ENCODE assay signal across 8 mouse cellular contexts in genomic region chr10:70245559-70245945, GRCm38 (mm10). TPM values are rescaled to one million over a fixed set of nuclear protein-coding genes. Genes with fewer than 3 reads are reported as not detected.
DNase-seq lines count a peak whose midpoint lies in the region; ATAC-seq and TF ChIP-seq lines count a peak whose summit lies in the region.

No protein-coding gene starts in this region.

- no peak for TF ChIP-seq POLR2A in testis, adult 2 months (IDR thresholded peaks at IDR 0.05; ENCODE audit: control insufficient read depth, low read depth, low read length)

- WGBS in hindbrain, embryonic 11.5 days, result under 1% methylated on average over 16 of the region's 16 CpGs
- under 1% methylated on average over 16 of the region's 16 CpGs for WGBS in midbrain, embryonic 11.5 days

- no peaks in the 10 kb centered on the region for H3K36me3 ChIP-seq in testis, adult 2 months (ENCODE audit: control insufficient read depth, insufficient read depth, low read length)
- H3K36me3 ChIP-seq in hindbrain, embryonic 11.5 days (ENCODE audit: control insufficient read depth, insufficient read depth, low read length), result no peaks in the 10 kb centered on the region
- H3K36me3 ChIP-seq in midbrain, embryonic 11.5 days (ENCODE audit: control insufficient read depth, insufficient read depth, low read length), result no peaks in the 10 kb centered on the region

- ATAC-seq in hindbrain, embryonic 11.5 days (ENCODE audit: low FRiP score), result no peak
- ATAC-seq in midbrain, embryonic 11.5 days (ENCODE audit: low FRiP score), result peak; percentile 65

- peak overlapping the region; percentile 65 for H3K4me3 ChIP-seq in testis, adult 2 months (ENCODE audit: control insufficient read depth, low read depth, low read length)
- H3K4me3 ChIP-seq in hindbrain, embryonic 11.5 days (ENCODE audit: low read depth, low read length), result peak overlapping the region; percentile 62
- H3K4me3 ChIP-seq in midbrain, embryonic 11.5 days (ENCODE audit: low read depth, low read length), result peak overlapping the region; percentile 63

- no peak for TF ChIP-seq CTCF in testis, adult 2 months (IDR thresholded peaks at IDR 0.05; ENCODE audit: control insufficient read depth, insufficient read depth, insufficient replicate concordance, low read depth, low read length)

- H3K9ac ChIP-seq in hindbrain, embryonic 11.5 days (ENCODE audit: low read depth, low read length), result peak overlapping the region; percentile 68
- H3K9ac ChIP-seq in midbrain, embryonic 11.5 days (ENCODE audit: low read length), result peak overlapping the region; percentile 72

- peak overlapping the region; percentile 98 for H3K4me2 ChIP-seq in hindbrain, embryonic 11.5 days (replicated peaks; ENCODE audit: low read depth, low read length)
- peak overlapping the region; percentile 97 for H3K4me2 ChIP-seq in midbrain, embryonic 11.5 days

- no peaks in the 10 kb centered on the region for H3K27me3 ChIP-seq in testis, adult 2 months (ENCODE audit: control insufficient read depth, insufficient read depth, low read length)
- H3K27me3 ChIP-seq in hindbrain, embryonic 11.5 days (ENCODE audit: control insufficient read depth, insufficient read depth, low read length), result peaks cover 16% of the 10 kb centered on the region
- H3K27me3 ChIP-seq in midbrain, embryonic 11.5 days (ENCODE audit: control insufficient read depth, insufficient read depth, low read length), result peaks cover 18% of the 10 kb centered on the region

- H3K4me1 ChIP-seq in testis, adult 2 months (ENCODE audit: control insufficient read depth, insufficient read depth, low read length), result peaks cover 4% of the 10 kb centered on the region; the same call in 1 of the 2 replicates
- H3K4me1 ChIP-seq in hindbrain, embryonic 11.5 days (replicated peaks; ENCODE audit: control insufficient read depth, insufficient read depth, low read length), result peaks cover 5% of the 10 kb centered on the region; the same call in 1 of the 2 replicates
- peaks cover 7% of the 10 kb centered on the region; the same call in 1 of the 2 replicates for H3K4me1 ChIP-seq in midbrain, embryonic 11.5 days (ENCODE audit: control insufficient read depth, insufficient read depth, low read length)

- DNase-seq in cerebellum, adult 8-10 months, result peak; percentile 18
- no peak for DNase-seq in cerebellum, postnatal 4 days (ENCODE audit: low spot score in 2 of 2)
- DNase-seq in testis, postnatal 14 days (ENCODE audit: low spot score), result no peak
- peak; percentile 68 for DNase-seq in hindbrain, embryonic 11.5 days (ENCODE audit: low spot score)
- no peak for DNase-seq in midbrain, embryonic 11.5 days (ENCODE audit: low spot score, missing footprints)
- DNase-seq in left cerebral cortex, adult 11 months (ENCODE audit: low spot score), result no peak
- DNase-seq in urinary bladder, postnatal 25 days (ENCODE audit: low spot score), result no peak

- no peaks in the 10 kb centered on the region for H3K9me3 ChIP-seq in hindbrain, embryonic 11.5 days (ENCODE audit: control insufficient read depth, low read length)
- H3K9me3 ChIP-seq in midbrain, embryonic 11.5 days (ENCODE audit: control insufficient read depth, low read length), result no peaks in the 10 kb centered on the region

- no peak overlapping the region for H3K27ac ChIP-seq in testis, adult 2 months (ENCODE audit: control insufficient read depth, insufficient read depth, low read depth, low read length)
- H3K27ac ChIP-seq in hindbrain, embryonic 11.5 days (ENCODE audit: low read depth, low read length), result no peak overlapping the region
- no peak overlapping the region for H3K27ac ChIP-seq in midbrain, embryonic 11.5 days (ENCODE audit: low read depth, low read length)

RNA-seq across cellular contexts. Expression of gene Slc16a9, which starts 0.7 kb away (rescaled TPM):
- 2.2 and 2.3 TPM in 2 replicates for polyA plus RNA-seq in testis, adult 2 months (2012; rRNA removed)
- polyA plus RNA-seq in hindbrain, embryonic 11.5 days (2014; fragmentation: Nextera tagmentation; extraction: Ambion mirVana), result 0.32 and 0.36 TPM in 2 replicates
- 0.29 and 0.48 TPM in 2 replicates for polyA plus RNA-seq in midbrain, embryonic 11.5 days (2014; fragmentation: Nextera tagmentation; extraction: Ambion mirVana)

RNA-seq across cellular contexts. Expression of gene Mrln, which starts 41.1 kb away (rescaled TPM):
- polyA plus RNA-seq in testis, adult 2 months (2012; rRNA removed), result 0.41 and 1.6 TPM in 2 replicates
- polyA plus RNA-seq in hindbrain, embryonic 11.5 days (2014; fragmentation: Nextera tagmentation; extraction: Ambion mirVana), result 1.0 and 1.7 TPM in 2 replicates
- 0.65 TPM in 1 of 2 replicates, not detected in the other for polyA plus RNA-seq in midbrain, embryonic 11.5 days (2014; fragmentation: Nextera tagmentation; extraction: Ambion mirVana)

Comparison
In these comparisons a context has a peak if more than half of its experiments do, and no peak if none do; other contexts are left out.
1. DNase-seq: peak in cerebellum, adult 8-10 months (single experiment) and hindbrain, embryonic 11.5 days (single experiment); none in cerebellum, postnatal 4 days (0 of 2), testis, postnatal 14 days (single experiment), midbrain, embryonic 11.5 days (single experiment), left cerebral cortex, adult 11 months (single experiment) and urinary bladder, postnatal 25 days (single experiment).
2. Peak in every context shown above with its lines, with median percentiles within 50 percentile points of each other: H3K4me3 ChIP-seq.